Mouse (Mus musculus): ENCODE measurements around the gene AB124611.

DNA sequence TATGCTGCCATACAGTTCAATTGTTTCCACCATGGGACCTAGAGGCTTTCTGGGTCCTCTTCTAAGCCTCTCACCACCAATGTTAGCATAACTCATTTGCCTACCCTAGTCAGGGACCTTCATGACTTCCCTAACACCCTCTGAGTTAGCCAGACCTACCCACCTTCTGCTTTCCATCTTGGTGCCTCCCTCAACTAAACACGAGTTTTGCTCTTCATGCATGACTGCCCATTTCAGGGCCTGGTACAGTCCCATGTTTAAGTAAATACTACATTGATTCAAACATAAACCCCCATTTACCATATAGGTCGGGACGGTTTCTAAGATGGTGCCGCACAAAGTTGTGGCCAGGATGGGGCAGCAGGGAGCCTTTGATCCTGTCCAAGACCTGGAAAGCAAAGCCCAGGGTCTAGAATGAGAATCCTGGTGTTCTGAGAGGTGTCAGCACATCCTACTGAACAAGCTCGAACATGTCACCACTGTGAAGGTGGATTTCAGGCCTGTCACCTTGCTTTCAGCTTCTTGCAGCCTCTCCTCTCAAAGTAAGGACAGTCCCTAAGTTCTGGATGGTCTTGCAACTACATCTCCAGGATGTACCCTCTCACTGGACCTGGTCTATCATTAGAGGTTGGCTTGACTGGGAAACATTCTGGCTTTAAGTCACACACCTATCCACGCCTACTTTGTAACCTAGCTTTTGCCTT, 65.3 kb downstream of the AB124611 start:
- TF ChIP-seq CTCF (IDR thresholded peaks at IDR 0.05; ENCODE audit: low read depth): no peak
- TF ChIP-seq EP300 (IDR thresholded peaks at IDR 0.05; ENCODE audit: low read depth): no peak
